Mouse (Mus musculus) retina, postnatal 1 day (tissue): ENCODE measurements around the gene Cd2bp2.

Source experiments
- DNase-seq: peaks from one replicate; pipeline ENCODE4 v3.0.0-alpha.2; 2012

Gene Cd2bp2

DNA sequence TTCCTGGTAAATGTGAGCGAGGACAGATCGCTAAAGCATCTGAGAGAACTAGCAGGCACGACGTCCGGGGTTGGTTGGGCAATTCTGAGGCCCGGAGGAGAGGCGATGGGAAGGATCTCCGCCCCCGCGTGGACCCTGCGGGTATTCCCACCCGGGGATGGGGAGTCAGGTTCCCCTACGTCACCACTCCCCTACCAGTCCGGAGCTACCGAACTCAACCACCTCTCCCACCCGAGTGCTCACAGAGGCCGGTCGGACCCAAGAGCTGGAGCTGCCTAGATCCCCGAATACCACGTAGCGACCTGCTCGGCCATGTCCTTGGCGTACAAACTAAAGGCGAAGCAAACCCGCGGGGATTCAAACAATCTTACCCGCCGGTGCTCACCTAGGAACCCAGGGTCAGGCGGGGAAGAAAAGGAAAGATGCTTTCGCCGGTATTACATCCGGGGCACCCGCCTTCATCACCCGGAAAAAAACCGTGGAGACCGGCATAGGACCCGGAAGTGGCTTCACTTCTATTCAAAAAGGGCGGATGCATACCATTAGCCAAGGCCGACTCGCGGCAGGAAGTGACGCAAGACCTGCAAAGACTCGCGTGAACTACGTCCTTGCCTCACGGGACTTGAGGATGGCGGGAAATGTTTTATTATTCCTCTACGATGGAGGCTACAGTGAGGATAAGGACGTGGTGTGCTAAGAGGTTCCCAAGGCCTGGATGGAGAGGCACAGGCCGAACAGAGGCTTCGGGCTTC lies at the start of gene Cd2bp2:
Gene Cd2bp2, minus strand, starts transcription at position 507 of the 752 bp plus-strand sequence.
- DNase-seq, result peak; percentile 99

DNA sequence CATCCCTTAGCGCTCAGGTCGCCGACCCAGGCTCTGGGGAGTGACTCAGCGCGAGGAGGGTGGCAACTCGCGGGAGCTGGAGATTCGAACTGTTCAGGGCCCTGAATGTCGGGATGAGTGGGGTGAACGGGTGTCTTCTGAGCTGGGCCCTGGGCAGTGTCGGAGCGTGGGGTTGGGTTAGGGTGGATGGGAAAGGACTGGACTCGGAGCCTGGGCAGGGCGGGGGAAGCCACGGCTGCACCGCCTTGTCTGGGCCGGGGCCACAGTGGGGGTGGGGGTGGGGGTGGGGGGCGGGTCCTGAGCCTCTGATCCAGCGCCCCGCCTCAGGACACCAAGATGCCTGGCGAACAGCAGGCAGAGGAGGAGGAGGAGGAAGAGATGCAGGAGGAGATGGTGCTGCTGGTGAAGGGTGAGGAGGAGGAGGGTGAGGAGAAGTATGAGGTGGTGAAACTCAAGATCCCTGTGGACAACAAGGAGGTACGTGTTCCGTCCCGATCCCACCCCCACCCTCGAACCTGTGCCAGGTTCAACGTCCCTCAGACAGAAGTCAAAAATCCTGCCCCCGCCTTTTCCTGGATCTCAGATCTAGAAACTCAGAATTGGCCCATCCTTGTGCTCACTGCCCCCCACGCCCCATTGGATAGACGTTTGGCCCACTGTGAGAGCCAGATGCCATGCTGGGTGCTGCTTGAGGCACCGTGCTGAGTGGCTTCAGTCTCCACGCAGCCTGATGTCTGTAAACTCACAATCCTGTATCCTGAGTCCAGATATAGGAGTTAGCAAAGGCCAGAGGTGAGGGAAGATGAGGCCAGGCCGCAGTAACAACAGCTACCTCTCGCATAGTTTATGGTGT lies 49.0 kb upstream of the Cd2bp2 start:
- DNase-seq, result peak; percentile 25

DNA sequence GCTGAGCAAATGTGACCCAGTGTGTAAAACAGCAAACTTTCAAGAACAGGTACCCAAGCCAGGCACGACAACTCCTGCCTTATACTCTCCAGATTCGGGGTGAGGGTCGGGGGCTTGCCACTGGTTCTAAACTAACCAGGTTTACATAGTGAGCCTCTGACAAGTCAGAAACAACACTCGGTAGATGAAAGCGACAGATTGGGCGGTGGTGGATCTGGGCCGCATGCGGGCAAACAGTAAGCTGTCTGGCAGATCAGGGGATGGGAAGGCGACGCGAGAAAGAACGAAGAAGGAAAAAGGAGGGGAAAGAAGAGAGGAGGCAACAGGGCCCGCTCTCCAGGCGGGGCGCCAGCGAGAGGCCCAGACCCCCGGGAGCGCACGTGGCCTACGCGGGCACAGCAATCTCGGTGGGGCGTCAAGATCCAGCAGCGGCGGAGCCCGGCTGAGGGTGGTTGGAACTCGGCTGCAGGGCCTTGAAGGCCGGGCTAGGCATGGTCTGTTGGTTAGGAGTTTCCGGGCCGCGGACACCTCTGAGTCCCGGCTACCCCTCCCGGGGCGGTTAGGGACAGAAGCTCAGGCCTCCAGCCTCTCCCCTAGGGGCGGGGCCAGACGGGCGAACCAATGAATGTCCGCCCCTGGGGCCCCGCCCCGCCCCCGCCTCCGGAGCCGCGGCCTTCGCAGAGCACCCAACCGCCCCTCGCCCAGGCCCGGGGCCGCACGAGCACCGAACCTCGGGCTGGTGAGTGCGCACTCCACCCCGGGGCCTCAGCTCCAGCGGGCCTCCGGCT lies 48.2 kb upstream of the Cd2bp2 start, which contains the start of gene Zfp771:
Gene Zfp771, plus strand, starts transcription at position 405 of the 788 bp plus-strand sequence.
- peak; percentile 96 for DNase-seq

DNA sequence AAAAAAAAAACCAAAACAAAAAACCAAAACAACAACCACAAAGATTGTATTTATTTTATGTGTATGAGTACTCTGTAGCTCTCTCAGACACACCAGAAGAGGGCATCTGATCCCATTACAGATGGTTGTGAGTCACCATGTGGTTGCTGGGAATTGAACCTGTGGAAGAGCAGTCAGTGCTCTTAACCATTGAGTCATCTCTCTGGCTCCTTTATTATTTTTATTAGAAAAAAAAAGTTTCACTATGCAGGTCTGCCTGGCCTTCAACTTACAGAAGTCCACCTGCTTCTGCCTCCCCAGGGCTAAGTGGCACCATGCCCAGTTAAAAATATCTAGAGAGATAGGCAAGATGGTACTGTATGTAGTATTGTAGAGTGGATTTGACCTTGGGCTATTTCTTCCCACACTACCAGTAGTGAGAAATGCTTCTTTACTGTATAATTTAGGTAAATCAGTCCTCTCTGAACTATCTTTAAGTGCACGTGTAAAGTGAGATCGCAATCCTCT lies 47.6 kb upstream of the Cd2bp2 start:
- no peak for DNase-seq

DNA sequence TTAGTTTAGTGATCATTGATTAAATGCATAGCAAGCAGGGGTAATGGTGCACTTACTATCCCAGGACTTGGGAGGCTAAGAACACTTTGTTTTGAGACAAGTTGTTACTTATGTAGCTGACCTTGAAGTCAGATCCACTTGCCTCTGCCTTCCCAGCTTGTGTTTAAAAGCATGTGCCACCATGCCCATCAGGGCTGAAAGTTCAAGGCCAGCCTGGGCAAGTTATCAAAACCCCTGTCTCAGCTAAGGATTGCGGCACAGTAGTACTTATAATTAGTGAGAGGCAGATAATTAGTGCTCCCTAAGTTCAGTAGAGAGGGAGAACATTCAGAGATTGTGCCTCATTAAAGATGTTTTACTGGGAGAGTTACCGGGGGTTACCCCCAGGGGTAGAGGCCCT lies 38.9 kb upstream of the Cd2bp2 start:
- no peak for DNase-seq

DNA sequence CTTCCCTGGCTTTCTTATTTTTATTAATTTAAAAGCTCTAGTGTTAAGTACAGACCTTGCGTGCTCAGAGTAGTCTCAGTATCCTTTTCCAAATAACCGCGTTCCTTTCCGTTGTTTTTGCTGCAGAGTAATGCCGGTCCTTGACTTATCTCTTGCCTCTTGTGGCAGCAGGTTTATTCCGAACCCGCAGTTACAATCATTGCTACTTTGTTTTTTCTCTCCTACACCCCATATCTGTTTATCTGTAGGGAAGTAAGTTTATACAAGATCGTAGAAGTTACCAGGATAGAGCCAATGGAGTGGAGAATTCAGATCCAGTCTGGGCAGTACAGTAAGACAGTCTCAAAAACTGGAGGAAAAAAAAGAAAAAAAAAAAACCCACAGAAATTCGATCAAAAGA lies 37.9 kb upstream of the Cd2bp2 start:
- DNase-seq, result no peak

DNA sequence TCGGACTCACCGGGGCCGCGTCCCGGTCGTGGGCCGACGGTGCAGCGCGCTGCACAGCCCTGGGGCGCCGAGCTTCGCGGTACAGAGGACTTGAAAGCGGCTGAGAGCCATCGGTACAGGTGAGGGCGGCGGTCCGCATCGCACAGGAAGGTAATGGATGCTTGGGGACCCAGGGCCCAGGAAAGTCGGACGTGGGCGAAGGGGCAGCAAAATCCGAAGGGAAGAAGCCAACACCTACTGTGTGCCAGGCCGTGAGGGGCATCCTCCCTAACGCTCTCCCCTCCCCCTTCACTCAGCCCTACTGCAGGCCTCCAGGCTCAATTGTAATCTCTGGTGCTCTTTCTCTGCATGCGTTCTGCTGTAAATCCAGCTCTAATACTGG lies 37.5 kb upstream of the Cd2bp2 start:
- DNase-seq, result no peak

DNA sequence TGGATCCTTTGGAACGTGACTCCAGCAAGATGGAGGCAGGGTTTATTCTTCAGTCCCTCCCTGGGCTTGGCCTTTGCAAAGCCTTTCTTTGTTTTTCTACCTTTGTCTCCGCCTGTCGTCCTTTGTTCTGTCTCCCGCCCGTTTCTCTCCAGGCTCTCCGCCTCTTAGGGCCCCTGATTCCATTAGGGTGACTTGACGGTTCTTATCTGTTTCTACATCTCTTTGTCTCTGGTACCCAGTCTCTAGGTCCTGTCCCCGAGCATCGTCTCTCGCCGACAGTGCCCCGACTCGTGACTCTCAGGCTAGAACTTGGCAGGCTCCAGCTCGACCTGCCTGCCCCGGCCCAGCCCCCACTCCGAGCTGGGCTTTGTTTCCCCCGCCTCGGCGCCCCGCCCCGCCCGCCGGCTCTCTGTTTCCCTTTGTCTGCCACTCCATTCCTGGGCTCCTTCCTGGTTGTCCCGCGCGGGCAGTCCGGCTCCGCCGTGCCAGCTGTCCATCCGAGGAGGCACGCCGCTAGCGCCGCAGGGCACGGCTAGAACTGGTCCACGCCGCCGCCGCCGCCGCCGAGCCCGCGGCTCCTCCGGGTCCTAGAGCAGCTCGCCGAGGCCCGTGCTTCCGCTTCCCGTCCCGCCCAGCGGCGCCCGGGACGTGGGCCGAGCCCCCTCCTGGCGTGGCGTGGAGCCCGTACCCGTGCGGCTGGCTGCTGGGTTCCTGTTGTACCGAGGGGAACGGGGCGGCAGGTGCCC lies 36.9 kb upstream of the Cd2bp2 start, which contains the start of the genes Zfp553 and Sept1:
Gene Zfp553, plus strand, starts transcription at position 440 of the 746 bp plus-strand sequence.
Gene Sept1, minus strand, starts transcription at position 509 of the 746 bp plus-strand sequence.
- DNase-seq, result peak; percentile 96

DNA sequence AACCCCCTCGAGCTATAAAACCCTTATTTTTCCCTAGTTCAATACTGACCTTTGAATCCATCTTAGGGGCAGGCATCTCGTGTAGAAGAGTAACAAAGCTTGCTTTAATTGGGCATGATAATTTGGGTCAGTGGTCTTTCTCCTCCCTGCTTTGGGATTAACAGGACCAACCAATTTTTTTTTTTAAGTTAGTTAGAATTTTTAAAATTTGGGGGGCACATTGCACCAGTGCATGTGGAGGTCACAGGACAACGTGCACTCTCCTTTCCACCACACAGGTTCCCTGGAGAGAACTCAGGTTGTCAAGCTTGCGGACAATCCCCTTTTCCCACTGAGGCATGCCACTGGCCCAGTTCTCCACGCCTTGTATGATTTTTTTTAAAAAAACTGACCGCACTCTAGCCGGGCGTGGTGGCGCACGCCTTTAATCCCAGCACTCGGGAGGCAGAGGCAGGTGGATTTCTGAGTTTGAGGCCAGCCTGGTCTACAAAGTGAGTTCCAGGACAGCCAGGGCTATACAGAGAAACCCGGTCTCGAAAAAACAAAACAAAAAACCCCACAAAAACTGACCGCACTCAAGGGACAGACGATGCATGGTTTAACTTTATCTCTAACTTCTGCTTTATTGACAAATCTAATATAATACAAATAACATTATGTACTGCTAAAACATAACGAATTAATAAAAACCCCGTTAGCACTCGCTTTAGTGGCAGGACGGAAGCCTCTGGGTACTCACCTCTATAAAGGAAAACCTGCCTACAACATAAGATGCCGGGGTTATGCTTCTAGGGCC lies 36.2 kb upstream of the Cd2bp2 start:
- DNase-seq, result no peak

DNA sequence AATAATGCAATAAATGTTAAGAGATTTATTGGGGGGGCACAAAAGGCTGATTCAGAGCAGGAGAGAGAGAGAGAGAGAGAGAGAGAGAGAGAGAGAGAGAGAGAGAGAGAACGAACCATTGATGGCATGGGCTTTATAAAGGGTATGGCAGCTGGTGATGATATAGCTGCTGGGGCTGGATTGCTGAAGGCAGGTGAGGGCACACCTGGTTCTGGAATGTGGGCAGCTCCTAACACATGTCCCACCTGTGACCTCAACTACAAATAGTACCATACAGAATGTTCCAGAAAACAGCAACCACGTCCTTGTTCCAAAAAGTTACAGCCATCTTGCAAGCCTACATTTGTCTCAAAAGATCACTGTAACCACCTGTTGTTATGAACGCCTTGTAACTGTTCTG lies 35.5 kb upstream of the Cd2bp2 start:
- no peak for DNase-seq

DNA sequence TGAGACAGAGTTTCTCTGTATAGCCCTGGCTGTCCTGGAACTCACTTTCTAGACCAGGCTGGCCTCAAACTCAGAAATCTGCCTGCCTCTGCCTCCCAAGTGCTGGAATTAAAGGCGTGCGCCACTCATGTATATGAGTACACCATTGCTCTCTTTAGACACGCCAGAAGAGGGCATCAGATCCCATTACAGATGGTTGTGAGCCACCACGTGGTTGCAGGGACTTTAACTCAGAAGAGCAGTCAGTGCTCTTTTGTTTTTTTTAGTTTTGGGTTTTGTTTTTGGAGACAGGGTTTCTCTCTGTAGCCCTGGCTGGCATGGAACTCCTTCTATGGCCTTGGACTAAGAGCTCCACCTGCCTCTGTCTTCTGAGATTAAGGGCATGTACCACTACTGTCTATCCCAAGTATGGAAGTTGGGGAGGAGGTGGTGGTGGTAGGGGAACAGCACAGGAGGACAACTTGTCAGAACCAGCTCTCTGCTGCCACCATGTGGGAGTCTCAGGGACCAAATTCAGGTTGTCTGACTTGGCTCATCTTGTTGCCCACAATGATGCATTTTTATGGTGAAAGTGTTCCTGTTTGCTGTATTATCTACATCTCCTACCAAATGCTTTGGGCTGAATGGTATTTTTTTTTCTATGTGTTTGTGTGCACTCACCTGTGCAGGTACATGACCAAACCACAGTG lies 32.9 kb upstream of the Cd2bp2 start:
- DNase-seq, result peak; percentile 86

DNA sequence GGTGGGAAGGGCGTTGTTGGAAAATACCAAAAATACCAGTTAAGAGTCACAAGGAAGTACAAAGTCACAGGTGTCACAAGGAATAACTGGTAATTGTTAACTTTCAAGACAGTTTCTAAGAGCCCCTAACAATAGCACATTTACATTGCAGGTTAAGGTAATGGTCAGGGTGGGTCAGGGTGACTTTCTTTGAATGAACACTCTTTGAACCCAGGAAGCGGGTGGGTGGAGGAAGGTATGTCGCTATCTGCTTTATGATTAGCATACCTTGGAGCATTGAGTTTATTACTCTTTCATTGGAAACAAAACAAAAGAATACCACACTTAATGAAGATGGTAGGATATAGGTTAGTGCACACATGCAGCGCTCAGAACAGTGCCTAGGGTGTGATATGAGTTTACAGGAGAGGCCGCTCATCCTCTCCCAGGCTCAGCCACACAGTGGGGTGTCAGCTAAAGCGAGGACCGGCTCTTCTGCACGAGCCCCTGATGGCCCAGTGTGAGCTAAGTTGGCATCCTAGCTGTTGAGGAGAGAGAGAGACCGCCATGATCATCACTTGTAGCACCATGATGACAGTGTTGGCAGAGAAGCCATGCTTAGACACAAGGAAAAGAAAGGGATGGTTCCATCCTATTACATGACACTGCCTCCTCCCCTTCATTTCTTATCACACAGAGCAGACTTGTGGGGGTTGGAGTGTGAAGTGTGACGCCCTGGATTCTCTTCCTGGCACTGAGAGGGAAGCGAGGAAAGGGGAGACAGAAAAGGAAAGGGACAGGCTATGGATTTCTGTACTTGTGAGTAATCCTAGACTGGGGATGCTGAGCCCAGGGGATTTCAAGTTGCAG lies 29.5 kb upstream of the Cd2bp2 start:
- no peak for DNase-seq

DNA sequence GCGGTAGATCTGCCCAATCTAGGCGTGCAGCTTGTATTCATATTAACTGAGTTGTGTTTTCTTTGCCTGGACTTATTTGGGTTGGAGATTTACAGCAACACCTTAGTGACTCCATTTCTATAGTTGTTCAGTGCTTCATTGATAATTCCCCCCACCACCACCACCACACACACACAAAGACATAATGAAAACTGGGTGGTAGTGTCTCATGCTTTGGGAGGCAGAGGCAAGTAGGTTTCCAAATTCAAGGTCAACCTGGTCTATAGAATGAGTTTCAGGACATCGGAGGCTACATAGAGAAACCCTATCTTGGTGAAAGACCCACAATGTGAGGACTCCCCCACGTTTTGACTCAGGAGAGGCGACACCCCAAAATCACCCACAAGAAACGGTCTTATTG lies 28.8 kb upstream of the Cd2bp2 start:
- no peak for DNase-seq

DNA sequence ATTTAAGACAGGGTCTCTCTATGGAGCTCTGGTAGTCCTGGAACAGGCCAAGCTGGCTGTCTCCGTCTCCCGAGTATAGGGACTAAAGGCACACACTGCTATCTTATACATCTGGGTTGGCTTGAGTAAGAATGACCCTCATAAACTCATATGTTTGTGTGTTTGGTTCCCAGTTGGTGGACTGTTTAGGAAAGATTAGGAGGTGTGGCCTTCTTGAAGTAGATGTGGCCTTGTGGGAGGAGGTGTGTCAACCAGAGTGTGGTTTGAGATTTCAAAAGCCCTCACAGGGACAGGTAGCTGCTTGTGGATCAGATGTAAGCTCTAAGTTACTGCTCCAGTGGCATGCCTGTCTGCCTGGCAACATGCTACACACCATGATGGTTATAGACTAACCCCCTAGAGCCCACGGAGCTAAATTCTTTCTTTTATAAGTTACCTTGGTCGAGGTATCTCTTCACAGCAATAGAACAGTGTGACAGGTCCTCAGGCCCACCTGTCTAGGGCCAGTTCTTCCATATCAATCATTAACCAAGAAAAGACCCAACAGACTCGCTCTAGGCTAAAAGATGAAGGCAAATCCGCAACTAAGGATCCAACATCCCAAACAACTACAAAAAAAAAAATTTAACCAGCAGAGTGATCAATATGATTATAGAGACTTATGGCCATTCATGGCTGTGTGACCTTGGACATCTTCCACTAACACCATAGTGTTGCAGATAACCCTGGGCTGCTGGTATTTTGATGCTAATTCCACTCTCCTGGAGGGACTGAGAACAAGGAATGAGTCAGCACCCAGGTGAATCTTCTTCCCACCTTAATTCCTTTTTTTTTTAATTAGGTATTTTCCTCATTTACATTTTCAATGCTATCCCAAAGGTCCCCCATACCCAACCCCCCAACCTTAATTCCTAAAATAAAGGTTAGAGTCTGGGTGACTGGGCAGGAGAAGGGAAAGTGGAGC lies 27.9 kb upstream of the Cd2bp2 start:
- DNase-seq, result no peak

DNA sequence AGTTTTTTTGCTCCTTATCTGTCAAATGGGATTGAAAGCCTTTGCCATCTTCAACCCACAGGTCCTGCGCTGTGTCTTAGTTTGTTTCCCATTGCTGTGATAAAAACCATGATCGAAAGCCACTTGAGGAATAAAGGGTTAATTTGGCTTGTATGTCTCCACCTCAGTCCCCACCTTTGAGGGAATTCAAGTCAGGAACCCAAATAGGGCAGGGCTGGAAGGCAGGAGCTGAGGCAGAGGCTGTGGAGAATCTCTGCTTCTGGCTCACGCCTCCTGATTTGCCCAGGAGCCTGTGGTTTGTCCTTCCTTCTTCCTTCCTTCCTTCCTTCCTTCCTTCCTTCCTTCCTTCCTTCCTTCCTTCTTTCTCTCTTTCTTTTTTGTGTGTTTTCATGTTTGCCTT lies 27.3 kb upstream of the Cd2bp2 start:
- DNase-seq, result no peak

DNA sequence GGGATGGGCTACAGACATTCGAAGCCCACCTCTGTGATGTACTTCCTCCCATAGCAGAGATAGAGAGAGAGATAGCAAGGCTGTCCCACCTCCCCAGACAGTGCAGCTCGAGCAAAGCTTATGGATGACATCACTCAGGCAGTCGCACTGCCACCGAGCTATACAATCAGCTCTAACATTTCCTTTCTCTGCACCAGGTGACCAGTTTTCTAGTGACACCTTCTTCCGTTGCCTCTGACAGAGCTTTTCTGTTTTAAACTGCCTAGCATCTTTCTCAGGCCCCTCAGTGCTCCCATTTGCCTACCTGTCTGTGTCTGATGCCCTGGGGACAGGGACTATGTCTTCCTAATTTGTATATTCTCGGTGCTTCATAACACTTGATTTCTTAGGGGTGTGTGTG lies 24.6 kb upstream of the Cd2bp2 start:
- no peak for DNase-seq

DNA sequence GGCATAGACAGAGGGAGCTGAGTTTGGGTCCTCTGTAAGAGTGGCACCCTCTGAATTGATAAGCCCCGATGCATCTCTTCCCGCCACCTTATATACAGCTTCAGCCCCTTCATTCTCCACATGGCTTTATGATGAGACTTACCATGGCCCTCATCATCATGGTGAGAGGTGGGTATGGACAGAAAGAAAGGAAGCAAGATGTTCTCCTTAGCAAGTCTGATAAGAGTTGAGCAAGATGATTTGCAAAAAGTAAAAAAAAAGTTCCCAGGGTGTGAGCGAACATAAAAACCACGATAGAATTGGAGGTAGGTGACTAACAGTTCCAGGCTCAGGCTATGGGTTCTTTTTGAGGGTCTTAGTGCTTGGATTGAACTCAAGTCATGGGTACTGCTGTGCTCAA lies 22.8 kb upstream of the Cd2bp2 start:
- no peak for DNase-seq

DNA sequence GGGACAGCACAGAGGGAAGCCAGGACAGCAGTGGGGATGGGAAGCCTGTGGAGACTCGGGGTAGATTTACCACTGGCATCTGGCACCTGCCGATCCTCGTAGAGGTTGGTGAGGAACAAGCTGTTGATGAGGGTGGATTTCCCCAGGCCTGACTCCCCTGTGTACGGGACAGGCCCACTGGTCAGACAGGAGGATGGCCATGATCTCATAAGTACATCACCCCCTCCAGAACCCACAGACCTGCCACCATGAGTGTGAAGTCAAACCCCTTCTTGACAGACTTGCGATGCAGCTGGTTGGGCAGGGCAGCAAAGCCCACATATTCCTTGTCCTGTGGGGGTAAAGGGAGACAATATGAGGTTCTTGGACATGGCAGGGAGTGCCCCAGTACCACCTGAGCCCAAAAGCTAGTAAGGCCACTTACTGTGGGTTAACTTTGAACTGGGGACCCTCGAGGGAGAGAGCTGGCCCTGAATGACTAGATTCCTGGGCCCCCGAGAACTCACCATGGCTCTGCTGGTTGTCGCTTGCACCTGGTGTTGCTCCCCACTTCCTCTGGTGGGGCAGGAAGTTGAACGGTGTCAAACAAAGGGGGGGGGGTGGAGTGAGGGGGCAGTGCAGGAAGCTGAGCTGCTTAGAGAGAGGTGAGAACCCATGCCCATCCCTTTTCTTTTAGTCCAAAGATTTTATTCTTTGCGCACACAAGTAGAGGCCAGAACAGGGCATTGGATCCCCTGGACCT lies 22.2 kb upstream of the Cd2bp2 start:
- DNase-seq, result no peak
